Mouse (Mus musculus): ENCODE measurements around the gene Olfr522. TPM values are rescaled to one million over a fixed set of nuclear protein-coding genes. Genes with fewer than 3 reads are reported as not detected.

The Olfr522 gene
- total RNA-seq, 2 experiments from 2014 or later, result not detected

GRCm38 (mm10) chr7:140169386-140169785 lies 4.8 kb upstream of the Olfr522 start:
- no peak for ATAC-seq (replicated peaks; ENCODE audit: poor library complexity, severe bottlenecking)

GRCm38 (mm10) chr7:140167950-140168349 lies 3.4 kb upstream of the Olfr522 start:
- ATAC-seq (replicated peaks; ENCODE audit: poor library complexity, severe bottlenecking), result no peak

DNA sequence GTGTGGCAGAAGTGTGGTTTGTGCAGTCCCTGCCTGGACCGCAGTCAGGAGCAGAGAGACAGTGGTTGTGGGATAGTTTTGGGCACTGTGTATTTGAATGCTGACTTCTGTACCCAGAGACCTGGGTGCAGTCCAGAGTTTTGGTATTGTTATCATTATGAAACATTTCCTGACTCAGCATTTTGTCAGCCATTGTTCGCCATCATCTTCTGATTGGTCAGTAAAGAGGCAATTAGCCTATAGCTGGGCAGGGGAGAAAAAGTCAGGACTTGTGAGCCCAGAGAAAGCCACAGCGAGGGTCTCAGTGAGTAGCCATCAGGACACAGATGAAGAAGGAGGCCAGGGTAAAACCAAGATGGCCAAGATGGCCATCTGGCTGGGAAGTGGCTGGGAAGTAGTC lies 4.2 kb downstream of the Olfr522 start:
- no peak for ATAC-seq (replicated peaks; ENCODE audit: poor library complexity, severe bottlenecking)

GRCm38 (mm10) chr7:140154218-140154927 lies 10.2 kb downstream of the Olfr522 start, which contains the start of gene Sprn:
TSS of gene Sprn (minus strand) at chr7:140154877.
- ATAC-seq (replicated peaks; ENCODE audit: poor library complexity, severe bottlenecking), result no peak

DNA sequence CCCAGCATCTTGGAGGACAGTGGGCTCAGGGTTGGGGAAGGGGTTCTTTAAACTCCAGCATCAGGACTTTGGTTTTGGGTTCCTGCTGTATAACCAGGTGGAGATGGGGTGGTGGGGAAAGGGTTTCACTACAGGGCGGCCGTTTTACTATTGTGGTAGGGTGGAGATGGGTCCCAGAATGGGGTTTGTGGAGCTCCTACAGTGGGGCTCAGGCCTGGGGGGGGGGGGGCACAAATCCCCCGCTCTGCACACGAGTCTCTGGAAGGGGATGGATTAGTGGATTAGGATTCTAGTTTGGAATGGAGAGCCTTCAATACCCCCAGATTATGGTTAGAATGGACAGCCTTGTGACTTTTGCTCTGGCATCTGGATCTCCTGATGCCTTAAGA lies 10.7 kb downstream of the Olfr522 start:
- no peak for ATAC-seq (replicated peaks; ENCODE audit: poor library complexity, severe bottlenecking)

- ATAC-seq (replicated peaks; ENCODE audit: poor library complexity, severe bottlenecking), result peak; percentile 59; the same call in 1 of the 2 replicates
Observed at GRCm38 (mm10) chr7:140153383-140153782, 11.2 kb downstream of the Olfr522 start.

- ATAC-seq (replicated peaks; ENCODE audit: poor library complexity, severe bottlenecking), result no peak
Observed at GRCm38 (mm10) chr7:140144550-140144949, 20.0 kb downstream of the Olfr522 start.

DNA sequence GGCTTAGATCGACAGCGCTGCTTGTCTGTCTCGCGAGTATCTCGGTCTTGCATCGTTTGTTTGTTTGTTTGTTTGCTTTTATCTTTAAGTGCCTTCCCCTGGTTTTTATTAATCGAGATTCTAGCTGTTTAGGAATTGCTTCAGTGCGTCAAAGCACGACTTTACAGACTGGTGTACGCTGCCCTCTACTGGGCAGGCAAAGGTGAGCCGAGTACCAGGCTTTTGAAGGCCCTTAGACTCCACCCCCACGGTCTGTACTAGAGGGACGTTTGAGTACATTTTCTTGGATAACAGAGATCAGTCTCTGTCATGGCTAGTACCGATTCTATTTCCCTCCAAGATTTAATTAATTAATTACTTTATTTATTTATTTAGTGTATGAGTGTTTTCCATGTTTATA lies 23.2 kb downstream of the Olfr522 start:
- ATAC-seq (replicated peaks; ENCODE audit: poor library complexity, severe bottlenecking), result peak; percentile 61

DNA sequence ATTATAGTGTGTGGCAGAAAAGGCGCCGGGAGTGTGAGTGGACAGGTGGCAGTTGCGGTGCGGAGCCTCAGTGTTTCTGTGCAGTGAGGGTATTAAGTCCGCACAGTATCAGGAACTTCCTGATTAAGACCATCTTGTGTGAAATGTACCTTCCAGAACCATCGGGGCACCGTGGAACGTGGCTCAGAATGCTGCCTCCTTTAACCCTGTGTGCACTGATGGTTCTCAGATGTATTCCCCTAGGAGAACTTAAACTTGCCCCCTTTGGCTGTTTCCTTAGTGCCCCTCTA lies 26.6 kb downstream of the Olfr522 start:
- no peak for ATAC-seq (replicated peaks; ENCODE audit: poor library complexity, severe bottlenecking)

GRCm38 (mm10) chr7:140137135-140138020 lies 27.2 kb downstream of the Olfr522 start, which contains the start of gene Mtg1:
TSS of gene Mtg1 (plus strand) at chr7:140137564.
- ATAC-seq (replicated peaks; ENCODE audit: poor library complexity, severe bottlenecking), result peak; percentile 74

DNA sequence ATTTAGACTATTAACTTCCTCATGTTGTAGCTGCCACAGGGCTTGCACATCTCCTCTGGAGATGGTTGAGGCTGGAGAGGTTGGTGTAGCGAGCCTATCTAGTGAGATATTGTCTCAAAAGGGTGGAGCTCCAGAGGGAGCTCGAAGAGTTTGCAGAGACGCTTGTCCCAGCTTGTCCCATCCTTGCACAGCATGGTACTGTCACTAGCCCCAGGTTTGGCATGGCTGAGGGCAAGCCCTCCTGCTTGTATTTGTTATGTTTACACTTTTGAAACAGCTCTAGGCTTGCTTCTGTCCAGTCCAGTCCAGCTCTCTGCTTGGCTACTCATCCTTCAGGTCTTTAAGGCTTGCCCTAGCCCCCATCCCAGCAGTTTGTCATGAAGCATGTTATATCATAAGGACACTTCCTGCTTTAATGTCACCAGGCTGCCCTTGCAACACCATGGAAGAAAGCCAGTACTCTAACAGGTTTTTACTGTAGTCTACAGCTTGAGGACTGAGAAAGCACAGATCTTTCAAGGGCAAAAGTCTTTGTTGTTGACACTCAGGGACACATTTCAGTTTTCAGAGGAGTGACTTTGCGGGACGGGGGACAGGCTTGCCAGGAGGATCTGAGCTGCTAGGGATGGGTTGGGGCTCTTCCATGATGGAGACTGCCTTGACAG lies 29.3 kb downstream of the Olfr522 start:
- peak; percentile 28 for ATAC-seq (replicated peaks; ENCODE audit: poor library complexity, severe bottlenecking)

GRCm38 (mm10) chr7:140134033-140134432 lies 30.5 kb downstream of the Olfr522 start:
- ATAC-seq (replicated peaks; ENCODE audit: poor library complexity, severe bottlenecking), result peak; percentile 27

DNA sequence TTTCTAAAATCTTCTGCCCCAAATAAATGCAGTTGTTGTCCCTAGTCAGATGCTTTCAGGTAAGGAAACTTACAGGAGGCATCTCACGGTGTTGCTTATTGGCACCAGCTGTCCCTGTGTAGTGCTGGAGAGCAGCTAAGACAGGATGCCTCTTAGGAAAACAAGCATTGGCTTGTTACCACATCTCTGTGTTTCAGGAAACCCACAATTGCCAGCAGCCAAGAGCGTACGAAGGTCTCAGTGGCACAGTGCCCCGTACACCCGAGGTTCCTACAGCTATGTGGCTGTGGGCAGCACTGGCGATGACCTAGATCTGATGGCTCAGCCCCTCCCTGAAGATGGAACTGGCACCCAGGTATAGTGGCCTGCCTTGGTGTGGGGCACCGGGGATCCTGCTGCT lies 32.4 kb downstream of the Olfr522 start:
- peak; percentile 63 for ATAC-seq (replicated peaks; ENCODE audit: poor library complexity, severe bottlenecking)

DNA sequence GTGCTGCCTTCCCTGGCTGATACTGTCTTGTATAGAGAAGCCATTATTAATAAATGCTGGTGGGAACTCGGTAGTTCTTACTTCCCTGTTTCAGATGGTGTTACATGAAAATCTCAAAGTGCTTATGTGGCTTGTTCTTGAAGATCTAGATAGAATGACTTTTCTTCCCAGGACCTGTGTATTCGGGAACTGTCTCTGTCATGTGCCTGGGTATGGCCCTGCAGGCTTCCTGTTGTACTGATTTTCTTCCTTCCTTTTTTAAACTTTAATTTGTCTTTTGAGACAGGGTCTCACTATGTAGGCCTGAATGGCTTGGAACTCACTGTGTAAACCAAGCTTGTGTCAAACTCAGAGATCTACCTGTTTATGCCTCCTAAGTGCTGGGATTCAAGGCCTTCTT lies 36.7 kb downstream of the Olfr522 start:
- 0 out of 2 replicates have a peak, but pooled peaks have one; percentile 3 for ATAC-seq (replicated peaks; ENCODE audit: poor library complexity, severe bottlenecking)

- ATAC-seq (replicated peaks; ENCODE audit: poor library complexity, severe bottlenecking), result peak; percentile 12
Observed at GRCm38 (mm10) chr7:140126934-140127333, 37.6 kb downstream of the Olfr522 start.

GRCm38 (mm10) chr7:140126022-140126350 lies 38.6 kb downstream of the Olfr522 start:
- no peak for ATAC-seq (replicated peaks; ENCODE audit: poor library complexity, severe bottlenecking)

GRCm38 (mm10) chr7:140125278-140126021 lies 39.1 kb downstream of the Olfr522 start:
- peak; percentile 91 for ATAC-seq (replicated peaks; ENCODE audit: poor library complexity, severe bottlenecking)

GRCm38 (mm10) chr7:140124382-140124781 lies 40.2 kb downstream of the Olfr522 start:
- ATAC-seq (replicated peaks; ENCODE audit: poor library complexity, severe bottlenecking), result no peak

DNA sequence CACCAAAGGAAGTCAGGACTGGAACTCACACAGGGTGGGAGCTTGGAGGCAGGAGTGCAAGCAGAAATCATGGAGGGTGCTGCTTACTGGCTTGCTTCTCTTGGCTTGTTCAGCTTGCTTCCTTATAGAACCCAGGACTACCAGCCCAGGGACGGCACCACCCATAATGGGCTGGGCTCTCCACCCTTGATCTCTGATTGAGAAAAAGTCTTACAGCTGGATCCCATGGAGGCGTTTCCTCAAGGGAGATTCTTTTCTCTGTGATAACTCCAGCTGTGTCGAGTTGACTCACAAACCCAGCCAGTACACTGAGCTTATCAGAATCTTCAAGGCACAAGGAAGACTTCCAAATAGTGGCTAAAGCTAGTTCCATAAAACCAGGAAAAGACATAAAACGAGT lies 41.8 kb downstream of the Olfr522 start:
- no peak for ATAC-seq (replicated peaks; ENCODE audit: poor library complexity, severe bottlenecking)

- no peak for ATAC-seq (replicated peaks; ENCODE audit: poor library complexity, severe bottlenecking)
Observed at GRCm38 (mm10) chr7:140121338-140121910, 43.1 kb downstream of the Olfr522 start.
